Mouse (Mus musculus): Measurements from ENCODE around the gene Mrpl27.
"Not testable (repeated sequence)": the region's sequence is repeated elsewhere in the genome, so short reads cannot be mapped to it uniquely, and the experiment has no call there.

The Mrpl27 gene

DNA sequence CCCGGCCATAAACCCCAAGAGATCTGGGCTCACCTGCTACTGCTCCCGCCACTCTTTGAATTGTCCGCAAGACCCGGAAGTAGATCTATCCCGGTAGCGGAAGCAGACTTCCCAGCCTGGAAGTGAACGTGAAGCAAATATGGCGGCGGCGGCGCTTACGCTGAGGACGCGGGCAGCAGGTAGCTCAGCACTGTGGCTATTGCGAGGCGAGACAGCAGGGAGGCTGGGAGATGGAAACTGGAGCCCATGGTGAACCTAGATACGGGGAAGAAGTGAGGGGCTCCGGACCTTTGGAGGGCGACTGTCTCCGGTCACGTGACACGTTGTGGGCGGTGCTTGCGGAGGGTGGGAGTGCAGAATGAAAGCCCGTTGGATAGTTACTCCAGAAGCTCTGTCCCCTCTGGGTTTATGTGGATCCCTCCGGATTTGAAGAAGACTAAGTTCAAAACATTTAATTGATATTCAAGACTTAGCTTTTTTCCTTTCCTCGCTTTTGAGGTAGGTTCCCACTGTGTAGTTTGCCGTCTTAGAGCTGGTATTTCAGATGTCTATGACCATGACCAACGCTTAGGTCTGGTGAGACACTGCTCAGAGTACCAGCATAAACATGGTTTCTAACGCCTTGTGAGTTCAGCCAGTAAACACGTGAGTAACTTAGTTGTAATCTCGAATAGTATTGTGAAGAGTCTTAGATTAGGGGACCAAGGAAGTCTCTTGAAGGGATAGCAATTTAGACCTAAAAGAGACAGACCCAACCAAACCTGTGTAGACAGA is at the start of gene Mrpl27, which contains the start of gene Eme1:
Mrpl27 (plus strand) TSS at position 105 of the 774 bp plus-strand sequence.
Eme1 (minus strand) TSS at position 302 of the 774 bp plus-strand sequence.
- DNase-seq: peak; percentile 87

DNA sequence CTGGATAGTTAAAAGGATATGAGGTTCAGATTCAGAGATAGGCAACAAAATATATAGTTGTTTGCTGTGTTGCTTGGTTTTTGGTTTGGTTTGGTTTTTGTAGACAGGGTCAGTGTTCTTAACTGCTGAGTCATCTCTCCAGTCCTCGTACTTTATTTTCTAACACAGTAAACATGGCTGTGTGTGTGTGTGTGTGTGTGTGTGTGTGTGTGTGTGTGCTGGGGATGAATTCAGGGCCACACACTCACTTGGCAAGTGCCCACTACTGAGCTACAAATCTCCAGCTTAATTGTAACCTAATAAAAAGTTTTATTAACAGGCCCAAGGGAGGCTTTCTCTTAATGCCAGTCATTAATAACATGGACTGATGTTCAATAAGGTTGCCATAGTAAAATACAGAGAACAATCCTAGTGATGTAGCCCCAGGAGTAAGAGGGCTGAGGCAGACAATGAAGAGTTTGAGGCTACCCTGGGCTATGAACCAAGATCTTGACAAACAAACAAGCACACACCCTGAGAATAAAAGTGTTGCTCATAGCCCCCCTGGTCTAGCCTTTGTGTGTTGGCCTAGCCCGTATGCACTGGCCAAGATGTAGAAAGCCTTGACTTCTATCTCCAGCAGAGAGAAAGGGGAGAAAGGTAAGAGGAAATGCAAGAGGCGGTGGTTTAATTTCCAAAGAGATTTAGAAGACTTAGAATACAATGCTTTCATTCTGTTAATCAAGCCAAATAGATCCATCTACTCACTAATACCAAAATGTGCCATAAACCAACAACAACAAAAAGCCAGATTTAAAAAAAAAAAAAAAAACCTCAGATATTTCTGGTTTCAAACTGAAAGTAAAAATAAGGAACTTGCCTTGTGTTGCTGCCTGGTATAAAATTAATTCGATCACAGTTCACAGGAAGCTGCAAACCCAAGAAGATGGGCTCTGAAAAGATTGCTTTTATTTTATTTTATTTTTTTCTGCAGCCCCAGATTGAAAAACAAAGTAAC is 42.5 kb upstream of the Mrpl27 start:
- DNase-seq: no peak

DNA sequence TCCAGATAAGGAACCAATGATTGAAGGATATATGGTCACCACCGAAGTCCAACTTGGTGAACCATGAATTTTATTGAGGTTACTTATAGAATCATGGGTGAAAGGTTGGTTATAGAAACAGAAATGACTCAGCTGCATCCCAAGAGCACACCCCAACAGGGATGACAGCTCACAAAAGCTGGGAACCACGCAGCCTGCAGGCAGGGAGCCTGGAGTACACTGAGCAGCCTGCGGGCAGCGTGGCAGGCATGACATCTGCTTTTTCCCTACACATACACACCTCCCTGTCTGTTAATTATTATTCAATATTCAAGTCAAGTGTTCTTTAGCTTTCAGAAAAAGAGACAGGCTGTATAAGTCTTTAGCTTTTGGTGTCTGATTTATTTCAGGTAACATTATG is 39.0 kb upstream of the Mrpl27 start:
- DNase-seq: no peak

DNA sequence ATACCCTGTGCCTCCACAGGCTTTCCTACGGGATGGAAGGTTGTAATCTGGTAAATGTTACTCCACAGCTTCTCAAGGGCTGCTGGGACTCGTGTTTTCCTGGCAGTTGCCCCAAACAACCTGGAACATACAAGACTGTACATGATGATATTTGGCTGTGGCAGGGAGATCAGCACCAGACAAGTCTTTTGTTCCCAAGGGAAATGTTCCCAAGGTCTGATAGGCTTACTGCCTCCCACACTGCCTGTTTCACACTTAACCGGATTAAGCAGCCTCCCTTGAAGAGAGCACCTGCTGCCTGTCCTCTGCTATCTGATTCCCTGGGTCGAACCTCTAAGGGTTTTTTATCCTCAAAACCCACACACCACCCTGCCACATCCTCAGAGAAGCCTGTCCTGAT is 38.1 kb upstream of the Mrpl27 start:
- DNase-seq: no peak

DNA sequence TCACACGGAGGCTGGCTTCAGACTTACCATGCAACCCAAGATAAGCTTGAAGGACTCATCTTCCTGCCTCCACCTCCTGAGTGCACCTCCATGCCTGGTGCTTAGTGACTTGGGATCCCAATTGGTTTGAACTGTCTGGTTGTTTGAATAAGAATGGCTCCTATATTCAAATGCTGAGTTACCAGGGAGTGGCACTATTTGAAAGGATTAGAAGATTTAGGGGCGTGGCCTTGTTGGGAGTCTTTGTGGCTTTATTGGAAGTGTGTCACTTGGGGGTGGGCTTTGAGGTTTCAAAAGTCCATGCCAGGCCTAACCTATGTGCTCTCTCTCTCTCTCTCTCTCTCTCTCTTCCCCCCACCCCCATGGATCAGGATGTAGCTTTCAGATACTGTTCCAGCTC is 35.9 kb upstream of the Mrpl27 start:
- no peak for DNase-seq

DNA sequence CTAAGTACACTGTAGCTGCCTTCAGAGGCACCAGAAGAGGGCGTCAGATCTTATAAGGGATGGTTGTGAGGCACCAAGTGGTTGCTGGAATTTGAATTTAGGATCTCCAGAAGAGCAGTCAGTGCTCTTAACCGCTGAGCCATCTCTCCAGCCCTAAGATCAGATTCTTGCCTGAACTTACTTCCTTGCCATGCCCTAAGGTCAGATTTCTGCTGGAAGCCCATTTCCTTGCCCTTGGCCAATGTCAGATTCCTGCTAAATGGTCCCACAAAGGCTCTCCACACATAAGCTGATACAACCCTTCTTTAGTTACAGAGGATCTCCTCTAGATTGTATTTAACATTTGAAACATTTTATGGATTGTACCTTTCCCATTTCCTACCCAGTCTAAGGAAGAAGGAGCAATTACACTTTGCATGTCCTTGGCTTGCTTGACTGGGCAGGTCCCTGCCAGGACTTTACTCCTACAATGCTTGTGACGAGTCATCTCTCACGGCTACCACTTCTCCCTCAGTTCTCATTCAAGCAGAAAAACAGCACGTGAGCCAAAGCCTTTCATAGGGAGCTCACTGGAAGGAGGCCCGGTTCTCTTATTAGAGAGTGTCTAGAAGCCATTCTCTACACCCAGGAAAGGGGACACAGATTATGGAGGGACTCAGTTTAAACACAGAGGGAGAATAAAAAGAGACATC is 32.7 kb upstream of the Mrpl27 start:
- DNase-seq: no peak

DNA sequence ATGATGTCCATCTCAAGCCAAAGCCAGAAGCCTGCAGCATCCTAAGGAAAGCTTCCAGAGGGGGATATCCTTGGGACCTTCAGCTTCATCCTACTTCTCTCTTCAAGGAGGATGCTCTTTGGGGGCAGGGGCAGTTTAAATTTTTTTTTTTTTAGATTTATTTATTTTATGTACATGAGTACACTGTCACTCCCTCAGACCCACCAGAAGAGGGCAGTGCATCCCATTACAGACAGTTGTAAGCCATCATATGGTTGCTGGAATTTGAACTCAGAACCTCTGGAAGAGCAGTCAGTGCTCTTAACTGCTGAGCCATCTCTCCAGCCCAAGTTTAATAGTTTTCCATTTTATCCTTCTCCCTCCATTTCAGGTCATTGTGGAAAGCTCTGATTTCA is 32.1 kb upstream of the Mrpl27 start:
- DNase-seq: no peak

DNA sequence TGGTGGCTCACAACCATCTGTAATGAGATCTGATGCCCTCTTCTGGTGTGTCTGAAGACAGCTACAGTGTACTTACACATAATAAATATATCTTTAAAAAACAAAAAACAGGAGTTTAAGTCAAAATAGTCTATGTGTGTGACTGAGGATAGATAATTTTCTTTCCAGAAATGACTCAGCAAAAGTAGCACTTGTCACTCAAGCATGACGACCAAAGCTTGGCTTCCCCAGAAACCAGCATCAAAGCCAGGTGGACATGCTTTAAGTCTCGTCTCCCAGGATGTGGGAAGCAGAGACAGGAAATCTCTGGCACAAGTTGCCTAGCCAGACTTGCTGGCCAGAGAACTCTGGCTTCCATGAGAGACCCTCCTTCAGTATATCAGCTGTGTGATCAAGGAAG is 31.4 kb upstream of the Mrpl27 start:
- no peak for DNase-seq

DNA sequence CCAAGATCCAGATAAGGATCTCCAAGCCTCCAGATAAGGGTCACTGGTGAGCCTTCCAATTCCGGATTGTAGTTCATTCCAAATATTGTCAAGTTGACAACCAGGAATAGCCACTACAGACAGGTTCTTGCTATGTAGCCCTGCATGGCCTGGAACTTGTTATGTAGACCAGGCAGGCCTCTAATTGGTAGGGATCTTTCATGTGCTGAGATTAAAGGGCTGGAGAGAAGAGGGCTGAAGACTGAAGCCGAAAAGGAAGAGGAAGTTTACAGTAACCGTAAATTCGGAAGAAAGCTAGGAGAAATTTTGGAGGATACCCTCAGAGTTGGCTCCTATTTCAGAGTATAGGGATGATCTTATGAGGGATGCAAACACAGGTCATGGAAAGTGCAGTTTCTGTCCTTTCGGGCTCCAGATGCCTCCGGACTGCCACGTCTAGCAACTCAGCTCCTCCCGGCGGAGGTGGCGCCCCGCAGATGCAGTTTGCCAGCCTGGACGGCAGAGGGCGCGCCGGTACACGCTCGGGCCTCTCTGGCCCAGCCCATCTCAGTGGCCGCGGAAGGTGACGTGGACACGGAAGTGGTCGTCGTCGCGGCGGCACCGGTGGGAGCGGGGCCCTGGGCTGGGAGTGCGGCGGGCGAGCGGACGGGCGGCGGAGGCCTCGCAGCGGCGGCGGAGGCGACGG is 24.2 kb upstream of the Mrpl27 start, which contains the start of gene Lrrc59:
Lrrc59 (plus strand) TSS at position 569 of the 685 bp plus-strand sequence.
- peak; percentile 89 for DNase-seq

DNA sequence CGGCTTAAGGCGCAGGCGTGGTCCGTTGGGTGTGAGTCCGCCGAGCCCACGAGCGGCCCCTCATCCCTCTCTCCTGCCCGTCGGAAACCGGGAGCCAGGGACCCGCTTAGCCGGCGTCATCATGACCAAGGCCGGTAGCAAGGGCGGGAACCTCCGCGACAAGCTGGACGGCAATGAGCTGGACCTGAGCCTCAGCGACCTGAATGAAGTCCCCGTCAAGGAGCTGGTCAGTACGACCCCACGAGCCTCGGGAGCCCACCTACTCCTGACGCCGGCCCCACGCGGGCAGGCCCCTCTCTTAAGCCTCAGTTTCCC is 23.7 kb upstream of the Mrpl27 start:
- no peak for DNase-seq

DNA sequence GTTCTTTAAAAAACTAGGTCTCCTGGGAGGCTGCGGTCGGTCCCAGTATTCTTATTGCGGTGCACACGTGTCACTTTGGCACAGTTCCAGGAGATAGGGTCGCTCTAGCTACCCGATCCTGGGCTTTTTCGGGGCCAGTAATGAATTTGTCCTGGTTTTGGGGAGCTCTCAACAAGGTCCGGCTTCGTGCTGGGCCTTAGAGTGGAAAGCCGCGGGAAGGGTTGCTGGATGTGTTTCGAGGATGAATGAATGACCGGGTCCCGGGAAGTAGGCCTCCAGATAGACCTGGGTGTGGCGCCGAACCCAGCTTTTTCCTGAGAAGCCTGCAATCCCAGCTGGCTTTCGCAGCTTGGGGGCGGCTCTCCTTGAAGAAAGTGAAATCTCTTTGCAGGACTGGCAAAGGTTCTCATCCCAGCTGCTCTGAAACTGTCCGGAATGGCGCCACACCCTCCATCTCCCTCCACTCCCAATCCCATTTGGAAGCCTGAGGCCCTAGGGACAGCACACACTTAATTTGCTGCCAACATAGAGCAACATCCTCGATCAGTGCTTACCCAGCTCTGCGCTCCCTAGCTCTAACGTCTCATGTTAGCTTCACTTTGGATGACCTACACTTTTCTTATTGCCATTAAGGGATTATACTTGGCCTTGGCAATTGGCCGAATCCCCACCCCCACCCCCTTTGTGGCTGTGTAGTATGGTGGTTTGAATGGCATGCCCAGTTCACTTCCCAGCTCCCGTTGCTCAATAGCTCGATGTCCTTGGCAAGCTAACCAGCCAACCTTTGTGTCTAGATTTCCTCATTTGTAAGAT is 23.2 kb upstream of the Mrpl27 start:
- peak; percentile 13 for DNase-seq

DNA sequence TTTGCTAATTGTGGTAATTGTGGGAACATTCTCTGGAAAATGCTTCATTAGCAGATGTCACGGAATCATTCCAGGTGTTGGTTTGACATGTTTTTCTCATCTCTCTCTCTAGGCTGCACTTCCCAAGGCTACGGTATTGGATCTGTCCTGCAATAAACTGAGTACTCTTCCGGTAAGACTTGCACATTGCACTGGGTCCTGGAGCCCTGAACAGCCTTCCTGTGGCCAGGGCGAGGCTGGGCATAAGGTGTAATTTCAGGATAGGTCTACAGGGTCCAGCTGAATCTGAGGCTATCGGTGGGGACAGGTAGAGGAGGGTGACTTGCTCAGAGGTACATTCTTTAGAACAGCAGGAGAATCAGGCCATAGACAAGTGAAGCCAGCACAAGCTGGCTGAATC is 21.6 kb upstream of the Mrpl27 start:
- DNase-seq: no peak

DNA sequence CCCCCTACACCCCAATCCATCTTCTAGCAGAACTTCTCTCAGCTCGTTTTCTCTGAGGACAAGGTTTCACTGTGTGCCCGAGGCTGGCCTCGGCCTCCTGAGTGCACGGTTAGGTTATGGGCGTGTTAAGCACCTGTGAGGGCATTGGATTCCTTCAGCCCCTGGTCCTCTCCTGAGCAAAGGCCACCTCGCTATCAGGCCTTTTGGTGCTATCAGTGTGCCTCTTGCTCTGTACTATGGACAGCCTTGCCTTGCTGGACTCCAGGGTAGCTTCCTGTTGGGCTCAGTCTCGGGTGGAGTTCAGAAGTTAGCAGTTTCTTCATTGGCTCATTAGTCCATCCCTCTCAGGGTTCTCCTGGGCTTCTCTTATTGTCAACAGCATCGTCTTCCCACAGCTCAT is 20.6 kb upstream of the Mrpl27 start:
- no peak for DNase-seq

DNA sequence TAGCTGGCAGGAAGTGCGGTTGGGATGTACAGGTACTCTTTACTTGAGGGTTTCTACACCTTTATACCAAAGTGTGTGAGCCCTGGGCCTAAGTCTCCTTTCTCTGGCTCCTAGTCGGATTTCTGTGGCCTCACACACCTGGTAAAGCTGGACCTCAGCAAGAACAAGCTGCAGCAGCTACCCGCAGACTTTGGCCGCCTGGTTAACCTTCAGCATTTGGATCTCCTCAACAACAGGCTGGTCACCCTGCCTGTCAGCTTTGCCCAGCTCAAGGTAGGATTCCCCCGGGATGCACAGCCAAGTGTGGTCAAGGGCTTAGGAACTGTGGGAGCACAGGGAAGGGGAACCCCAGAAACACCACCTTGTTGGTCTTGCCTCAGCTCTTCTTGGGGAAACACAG is 19.1 kb upstream of the Mrpl27 start:
- peak; percentile 79 for DNase-seq

DNA sequence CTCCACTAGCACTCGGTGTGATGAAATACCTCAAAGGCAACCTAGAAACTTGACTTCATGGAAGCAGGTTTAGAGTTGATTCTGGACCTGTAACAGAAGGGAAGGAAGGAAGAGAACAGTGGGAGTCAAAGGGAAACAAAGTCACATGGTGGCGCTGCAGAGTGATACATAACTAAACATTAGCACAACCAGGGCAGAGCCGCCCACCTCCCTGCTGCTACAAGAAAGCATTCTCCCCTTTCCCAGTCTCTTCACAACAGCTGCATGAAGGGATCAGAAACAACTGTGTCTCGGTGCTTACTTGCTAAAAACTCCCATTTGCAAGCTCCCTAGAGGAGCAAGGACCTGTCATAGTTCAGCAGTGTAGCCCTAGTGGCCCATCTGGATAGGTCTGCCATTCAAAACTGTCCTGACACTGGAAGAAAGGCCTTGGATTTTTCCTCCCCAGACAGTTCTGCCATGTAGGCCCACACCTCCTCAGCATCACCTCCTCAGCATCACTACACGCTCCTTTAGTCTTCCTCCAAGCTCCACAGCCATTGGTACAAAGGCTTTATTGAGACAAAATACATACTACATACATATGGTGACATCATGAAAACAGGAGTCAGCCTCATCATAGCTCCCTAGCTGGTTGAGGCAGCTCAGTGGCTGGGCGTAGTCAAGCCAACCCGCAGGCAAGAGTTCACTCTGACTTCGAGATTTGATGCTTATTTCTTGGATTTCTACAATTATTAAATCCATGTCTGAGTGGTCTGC is 8.9 kb upstream of the Mrpl27 start:
- DNase-seq: no peak

DNA sequence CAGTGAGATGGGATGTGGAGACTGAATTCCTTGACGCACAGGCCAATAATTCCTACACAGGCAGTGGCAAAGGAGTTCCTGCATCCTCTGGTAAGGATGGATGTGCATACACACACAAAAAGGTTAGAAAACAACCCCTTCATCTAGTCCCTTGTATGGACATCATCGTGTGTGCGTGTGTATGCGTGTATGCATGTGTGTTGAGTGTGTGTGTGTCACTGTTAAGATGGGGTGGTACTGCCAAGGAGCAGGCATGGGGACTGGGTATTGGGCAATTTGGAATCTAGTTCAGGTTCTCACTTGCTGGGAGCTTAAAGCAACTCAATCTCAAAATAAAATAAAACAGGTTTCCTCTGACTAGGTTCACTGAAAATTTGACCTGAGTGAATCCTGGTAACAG is 7.1 kb upstream of the Mrpl27 start:
- DNase-seq: no peak

DNA sequence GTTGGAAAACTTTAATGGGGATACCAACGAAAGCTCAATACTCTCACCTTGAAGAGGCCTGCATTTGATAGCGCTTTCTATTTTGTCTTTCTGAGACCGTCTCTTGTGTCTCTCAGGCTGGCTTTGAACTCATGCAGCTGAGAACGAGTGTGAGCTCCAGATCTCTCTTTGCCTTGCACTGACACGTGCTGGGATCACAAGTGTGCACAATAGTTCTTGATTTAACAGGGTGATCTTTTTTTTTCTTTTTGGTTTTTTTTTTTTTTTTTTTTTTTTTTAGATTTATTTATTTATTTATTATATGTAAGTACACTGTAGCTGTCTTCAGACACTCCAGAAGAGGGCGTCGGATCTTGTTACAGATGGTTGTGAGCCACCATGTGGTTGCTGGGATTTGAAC is 2.3 kb upstream of the Mrpl27 start:
- not testable (repeated sequence) for DNase-seq

DNA sequence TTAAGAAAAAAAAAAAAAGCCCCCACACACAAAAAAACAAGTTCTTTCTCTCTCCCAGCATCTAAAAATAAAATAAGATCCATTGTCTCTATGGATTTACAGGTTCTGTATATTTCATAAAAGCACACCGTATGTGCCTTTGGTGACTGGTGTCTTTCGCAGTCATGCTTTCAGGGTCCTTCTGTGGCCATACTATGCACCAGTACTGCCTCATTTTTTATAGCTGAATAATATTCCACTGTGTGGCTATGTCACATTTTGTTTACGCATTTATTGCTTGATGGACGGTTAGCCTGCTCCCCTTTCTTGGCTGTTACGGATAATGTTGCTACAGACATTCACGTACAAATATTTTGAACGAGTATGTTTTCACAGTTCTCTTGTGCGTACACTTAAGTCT is 594 bp upstream of the Mrpl27 start:
- no peak for DNase-seq

DNA sequence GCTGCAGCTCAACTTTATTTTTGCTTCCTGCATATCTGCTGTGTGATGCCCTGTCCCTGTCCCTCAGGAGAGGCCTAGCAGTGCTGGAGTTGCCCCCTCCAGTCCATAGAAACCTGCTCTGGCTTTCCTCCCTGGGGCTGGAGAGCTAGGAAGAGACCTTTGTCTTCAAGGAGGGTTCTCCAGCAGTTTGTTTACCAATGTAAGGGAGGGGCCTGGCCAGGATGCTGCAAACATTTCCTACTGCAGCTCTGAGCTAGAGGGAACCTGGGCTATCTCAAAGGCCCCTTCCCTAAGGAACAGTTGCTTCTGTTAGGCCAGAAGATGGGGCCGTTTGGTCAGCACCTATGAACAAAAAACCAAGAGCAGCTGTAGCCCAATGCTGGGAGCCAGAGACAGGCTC is 7.8 kb downstream of the Mrpl27 start:
- no peak for DNase-seq

DNA sequence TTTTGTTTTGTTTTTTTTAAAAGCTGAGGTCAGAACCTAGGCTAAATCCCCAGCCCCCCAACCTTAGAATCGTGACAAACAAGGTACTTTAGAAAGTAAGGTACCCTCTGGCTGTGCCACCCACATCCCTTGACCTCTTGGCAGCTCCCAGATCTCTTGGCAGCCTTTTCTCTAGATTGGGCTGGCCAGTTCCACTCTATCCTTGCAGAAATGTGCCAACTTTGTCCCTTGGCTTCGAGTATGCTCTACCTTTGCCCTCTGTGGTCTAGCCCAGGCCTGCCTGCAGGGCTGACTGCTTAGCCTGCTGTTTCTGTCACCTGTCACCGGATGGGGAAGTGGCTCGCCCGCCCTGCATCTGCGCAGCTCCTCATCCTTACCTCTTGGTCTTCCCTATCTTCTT is 11.7 kb downstream of the Mrpl27 start:
- DNase-seq: peak; percentile 73

DNA sequence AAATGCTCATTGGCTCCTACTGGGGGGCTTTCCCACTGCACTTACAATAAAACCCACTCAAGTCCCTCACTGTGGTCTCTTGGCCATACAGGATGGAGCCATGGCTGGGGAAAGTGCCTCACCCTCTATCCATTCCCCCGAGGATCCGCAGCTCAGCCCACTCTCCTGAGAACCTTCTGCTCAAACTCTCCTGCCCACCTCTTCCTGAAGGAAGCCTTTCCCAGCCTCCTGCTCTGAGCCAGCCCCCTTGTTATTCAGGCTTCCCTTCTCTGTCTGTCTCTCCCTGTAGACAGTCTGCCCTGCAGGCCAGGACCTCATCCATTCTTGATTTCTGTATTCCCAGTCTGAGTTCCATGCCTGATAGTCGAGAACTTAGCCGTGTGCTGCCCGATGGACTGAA is 21.4 kb downstream of the Mrpl27 start:
- no peak for DNase-seq

Measured in kidney, adult 11 months (tissue).